Mouse (Mus musculus) brain, adult 2 months (tissue): ENCODE measurements around the gene Mrpl2.

Experiments used
- DNase-seq: peaks from one replicate; pipeline ENCODE4 v3.0.0; 2011; ENCODE audit warnings: low read depth, low spot score

Mrpl2 gene

DNA sequence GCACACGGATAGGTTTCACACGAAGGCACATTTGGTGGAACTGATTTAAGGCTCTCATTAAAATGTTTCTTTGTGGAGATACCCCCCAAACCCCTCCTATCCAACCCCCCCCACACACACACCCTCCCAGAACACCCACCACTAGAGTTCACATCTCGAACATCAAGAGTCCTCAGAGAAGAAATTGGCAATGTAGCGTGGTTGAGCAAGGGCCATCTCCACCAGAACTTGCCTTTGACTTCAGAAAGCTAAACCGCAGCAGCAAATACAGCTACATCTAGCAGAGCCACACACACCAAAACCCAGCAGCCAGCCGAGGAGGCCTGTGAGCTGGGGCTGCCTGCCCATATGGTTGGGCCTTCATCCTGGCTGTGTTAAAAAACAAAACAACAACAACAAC, 18.6 kb upstream of the Mrpl2 start:
- DNase-seq, result no peak

DNA sequence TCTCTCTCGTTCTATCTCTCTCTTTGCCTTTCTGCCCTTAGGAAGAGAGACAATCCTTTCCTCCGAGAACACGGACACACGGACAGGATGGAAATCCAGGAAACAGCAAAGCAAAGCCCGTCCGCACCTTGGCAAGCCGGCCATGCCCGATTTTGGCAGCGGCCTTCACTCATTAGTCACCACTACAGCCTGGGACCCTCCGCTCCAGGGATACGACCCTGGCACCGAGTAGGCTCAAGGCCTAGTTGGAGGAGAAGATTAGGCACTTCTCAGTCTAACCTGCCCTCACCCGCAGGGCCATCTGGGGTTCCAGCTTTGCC, 17.6 kb upstream of the Mrpl2 start:
- no peak for DNase-seq

DNA sequence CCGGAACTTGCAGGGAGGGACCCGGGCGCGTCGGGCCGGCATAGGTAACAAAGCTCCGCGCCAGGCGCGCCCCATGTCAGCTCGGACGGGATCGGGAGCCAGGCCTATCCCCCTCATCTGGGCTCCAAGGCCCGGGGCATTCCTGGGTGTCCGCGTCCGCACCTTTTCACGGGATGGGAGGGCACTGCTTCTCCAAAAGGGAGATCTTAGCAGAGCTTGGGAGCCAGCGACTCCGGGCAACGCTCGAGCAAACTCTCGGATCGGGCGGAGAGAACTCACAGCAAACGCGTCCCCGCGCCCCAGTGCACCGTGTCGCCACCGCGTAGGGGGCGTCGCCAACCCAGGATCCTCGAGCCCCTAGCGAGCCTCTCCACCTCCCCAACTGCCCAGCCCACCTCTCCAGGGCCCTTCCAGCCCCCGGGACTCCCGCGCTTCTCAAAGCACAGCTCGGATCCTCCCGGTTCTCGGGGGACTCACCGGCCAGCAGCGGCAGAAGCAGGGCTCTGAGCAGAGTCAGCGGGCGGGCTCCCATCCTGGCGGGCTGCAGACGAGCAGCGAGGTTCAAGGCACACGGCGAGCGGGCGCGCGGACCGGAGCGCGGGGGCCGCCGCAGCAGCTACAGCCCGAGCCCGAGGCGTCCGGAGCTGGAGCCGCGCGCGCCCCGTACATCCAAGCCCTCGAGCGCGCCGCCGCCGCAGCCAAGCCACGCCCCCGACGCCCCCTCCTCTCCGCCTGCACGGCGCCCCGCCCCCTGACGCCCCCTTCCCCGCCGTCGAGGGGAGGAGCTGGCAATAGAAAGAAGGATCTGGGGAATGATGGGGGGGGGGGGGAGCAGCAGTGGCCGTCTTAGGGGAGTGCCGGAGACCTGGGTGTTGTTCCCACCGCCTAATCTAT, 17.0 kb upstream of the Mrpl2 start, which contains the start of gene Ptk7:
TSS of gene Ptk7 (minus strand) at position 714 of the 894 bp plus-strand sequence.
- DNase-seq, result peak; percentile 68

DNA sequence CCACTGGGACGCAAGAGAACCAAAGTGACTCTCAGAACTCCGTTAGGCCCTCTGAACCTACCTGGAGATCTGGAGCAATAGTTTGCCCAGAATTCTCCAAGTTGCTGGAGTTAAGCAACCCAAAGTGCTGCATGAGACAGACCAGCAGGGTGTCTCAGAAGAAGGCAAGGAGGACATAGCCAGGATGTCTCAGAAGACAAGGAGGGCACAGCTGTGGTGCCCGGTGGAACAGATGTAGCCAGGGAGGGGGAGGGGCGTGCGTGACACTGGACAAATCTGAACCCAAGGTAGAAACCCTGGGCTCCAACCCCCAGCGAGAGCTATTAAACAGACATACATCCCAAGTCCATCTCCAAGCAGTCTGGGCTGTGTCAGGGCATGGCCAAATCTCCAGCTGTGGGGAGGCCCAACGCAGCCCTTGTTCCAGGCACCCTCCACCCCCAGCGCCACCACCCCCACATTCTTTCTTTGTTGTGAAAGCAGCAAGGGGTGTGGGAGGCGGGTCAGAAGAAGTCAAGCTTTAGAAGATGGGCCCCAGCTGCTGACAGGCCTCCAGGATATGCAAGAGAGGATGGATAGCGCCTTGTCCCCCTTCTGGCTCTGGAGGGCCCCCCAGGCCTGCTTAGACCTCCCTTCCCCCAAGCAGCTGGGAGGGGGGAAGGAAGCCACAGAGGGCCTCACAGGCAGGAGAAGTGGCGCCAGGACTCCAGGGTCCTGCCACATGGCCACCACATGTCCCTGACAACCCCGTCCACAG, 16.2 kb upstream of the Mrpl2 start:
- DNase-seq, result no peak

DNA sequence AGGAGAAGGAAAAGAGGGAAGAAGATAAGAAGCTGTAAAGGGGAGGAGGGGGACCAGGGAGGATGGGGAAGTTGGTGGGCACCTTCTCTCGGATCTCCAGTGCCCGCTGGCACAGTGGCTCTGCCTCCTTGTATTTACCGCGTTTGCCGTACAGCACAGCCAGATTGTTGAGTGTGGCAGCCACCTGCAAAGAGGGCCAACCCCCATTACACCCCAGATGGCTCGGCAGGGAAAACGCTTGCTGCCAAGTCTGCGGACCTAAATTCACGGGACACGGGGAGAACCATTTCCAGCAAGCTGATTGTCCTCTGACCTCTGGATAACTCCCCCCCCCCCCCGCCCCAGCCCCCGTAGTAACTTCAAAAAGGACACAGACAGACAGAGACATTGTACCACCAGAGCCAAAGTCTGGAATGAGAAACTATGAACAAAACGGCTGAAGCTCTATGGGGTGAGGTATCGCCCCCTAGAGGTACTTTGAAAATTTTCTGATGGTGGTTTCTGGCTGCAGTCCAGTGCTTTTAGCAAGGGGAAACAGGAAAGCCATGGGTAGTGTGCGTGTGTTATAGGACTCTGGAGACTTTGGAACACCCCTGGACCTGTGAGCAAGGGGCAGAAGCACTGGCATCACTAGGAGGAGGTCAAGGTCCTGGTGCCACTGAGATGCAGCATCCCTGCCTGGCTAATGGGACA, 9.1 kb upstream of the Mrpl2 start:
- DNase-seq, result peak; percentile 87

DNA sequence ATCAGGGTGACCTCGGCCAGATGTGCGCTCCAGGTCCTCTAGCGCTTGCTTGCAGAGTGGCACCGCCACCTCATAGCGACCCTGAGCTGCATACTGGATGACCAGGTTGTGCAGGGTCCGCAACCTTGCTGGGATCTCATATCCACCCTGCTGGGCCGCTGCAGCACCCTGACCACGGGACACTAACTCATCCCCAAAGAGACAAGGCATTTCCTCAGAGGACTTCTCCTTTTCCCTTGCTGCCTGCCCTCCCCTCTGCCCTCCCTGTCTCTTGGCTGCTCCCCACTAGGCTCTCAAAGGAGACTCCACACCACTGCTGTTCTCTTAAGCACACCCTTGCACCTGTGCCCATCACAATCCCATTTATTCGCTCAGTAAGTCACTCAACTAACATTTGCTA, 6.1 kb upstream of the Mrpl2 start:
- DNase-seq, result no peak

DNA sequence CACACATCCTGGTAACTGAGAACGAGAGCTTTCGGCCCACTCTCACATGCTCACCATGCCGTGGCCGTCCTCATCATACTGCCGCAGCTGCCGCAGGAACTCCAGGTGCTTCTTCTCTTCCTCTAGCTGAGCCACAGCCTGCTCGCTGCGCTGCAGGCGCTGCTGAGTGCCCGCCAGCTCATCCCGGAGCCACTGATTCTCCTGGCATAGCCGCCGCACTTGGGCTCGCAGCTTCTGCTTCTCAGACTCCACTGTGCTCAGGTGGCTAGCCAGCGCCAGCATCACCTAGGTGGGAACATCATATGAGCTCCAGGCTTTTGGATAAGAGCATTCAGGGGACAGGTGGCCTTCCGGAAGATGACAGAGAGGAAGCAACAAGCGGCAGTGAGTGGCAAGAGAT, 4.0 kb upstream of the Mrpl2 start:
- peak; percentile 28 for DNase-seq

DNA sequence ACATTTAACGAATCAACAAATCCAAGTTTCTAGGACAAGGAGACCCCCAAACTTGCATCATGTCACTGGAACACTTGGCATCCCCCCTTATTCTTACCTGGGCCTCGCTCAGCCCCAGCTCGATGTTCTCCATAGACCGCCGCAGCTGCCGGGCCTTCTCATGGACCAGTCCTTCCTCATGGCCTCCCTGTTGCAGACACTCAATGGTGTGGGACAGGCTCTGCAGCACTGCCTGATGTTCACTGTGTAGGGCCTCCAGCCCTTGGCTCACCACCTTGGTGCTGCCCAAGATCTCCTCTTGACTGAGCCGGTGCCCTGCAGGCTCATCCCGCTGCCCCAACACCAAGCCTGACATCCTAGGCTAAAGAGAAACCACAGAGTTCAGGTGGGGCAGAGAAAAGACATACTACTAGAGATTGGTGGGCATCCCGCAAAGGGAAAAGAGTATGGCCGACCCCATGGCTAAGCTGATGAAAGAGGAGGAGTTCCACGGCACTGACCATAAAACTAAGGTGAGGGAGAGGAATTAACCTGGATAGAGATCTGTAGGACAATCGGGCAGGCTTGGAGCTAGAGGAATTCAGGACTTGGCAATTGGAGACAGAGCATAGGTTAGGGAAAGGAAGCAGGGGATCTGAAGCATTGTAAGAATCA, 1.8 kb upstream of the Mrpl2 start:
- no peak for DNase-seq

DNA sequence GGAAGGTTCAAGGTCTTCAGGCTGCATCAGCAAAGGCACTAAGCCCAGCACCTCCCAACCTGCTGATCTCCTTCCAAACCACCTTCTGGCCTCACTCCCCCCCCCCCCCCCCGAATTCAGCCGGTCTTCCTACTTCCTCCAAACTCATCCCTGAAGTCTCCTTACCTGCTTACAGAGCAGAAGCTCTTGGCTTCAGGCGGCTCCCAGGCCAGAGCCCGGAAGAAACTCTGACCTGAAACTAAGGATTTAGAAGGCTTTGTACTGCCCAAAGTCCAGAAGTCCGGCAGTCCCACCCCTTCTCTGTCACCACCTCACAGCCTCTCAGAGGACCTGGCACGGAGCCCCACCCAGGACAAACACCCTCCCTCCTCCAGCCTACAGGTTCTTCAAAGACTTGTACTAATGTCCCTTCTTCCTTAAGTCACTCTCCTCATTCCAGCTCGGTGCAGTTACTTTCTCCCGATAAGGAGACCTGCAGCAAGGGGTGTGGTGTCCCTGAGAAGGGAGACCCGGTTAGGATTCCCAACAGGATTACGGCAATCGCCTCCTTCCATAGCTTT, 1.0 kb upstream of the Mrpl2 start:
- peak; percentile 37 for DNase-seq

DNA sequence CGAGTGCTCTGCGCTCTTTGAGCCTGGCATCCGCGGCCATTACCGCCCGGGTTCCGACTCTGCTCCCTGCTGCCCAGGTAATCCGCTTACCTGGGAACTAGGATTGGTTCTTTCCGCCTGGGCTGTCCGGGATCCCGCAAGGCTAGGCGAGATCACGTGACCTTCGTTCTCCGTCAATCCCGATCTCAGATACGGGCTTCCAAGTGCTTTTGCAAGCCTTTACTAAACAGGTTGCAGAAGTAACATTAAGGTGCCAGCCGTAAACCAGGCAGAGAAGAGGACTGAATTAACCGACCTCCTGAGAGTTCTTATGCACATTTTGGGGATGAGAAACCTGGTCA, 263 bp downstream of the Mrpl2 start:
- DNase-seq, result no peak

DNA sequence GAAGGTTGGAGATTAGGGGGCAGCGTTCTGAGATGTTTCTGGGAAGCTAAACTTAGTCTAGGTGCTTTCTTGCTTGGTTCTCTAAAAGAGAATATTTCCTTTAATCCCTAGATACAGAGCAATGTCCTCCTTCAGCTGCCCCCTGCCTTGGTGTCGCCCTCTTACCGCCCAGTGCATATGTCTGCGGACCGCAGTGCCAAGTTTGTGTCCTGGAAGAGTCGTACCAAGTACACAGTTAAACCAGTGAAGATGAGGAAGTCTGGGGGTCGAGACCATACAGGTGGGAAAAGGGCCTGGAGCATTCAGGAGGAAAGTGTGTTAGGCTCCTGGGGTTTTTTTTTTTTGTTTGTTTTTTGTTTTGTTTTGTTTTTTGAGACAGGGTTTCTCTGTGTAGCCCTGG, 1.2 kb downstream of the Mrpl2 start:
- no peak for DNase-seq

DNA sequence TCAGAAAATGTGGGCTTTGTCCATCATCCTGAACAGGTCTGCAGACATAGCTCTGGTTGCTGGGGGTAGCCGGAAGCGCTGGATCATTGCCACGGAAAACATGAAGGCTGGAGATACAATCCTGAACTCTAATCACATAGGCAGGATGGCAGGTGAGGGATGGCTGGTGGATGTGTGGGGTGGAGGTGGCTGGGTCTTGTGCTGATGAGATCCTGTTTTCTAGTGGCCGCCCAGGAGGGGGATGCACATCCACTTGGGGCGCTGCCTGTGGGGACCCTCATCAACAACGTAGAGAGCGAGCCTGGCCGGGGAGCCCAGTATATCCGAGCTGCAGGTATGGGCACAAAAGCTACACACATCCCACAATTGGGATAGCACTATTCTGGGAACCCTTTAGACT, 2.4 kb downstream of the Mrpl2 start:
- DNase-seq, result no peak

DNA sequence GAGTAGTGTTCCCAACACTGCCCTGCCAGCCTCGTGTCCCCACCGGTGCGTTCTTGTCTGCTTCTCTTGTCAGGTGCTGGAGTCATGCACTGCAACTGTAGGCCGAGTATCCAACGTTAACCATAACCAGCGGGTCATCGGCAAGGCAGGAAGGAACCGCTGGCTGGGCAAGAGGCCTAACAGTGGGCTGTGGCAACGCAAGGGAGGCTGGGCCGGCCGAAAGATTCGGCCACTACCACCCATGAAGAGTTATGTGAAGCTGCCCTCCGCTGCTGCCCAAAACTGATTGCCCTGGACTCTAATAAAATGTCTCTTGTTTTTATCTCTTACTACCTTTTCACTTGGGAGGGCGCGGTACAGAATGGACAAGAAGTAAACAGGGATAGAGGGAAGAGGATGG, 3.8 kb downstream of the Mrpl2 start:
- no peak for DNase-seq

DNA sequence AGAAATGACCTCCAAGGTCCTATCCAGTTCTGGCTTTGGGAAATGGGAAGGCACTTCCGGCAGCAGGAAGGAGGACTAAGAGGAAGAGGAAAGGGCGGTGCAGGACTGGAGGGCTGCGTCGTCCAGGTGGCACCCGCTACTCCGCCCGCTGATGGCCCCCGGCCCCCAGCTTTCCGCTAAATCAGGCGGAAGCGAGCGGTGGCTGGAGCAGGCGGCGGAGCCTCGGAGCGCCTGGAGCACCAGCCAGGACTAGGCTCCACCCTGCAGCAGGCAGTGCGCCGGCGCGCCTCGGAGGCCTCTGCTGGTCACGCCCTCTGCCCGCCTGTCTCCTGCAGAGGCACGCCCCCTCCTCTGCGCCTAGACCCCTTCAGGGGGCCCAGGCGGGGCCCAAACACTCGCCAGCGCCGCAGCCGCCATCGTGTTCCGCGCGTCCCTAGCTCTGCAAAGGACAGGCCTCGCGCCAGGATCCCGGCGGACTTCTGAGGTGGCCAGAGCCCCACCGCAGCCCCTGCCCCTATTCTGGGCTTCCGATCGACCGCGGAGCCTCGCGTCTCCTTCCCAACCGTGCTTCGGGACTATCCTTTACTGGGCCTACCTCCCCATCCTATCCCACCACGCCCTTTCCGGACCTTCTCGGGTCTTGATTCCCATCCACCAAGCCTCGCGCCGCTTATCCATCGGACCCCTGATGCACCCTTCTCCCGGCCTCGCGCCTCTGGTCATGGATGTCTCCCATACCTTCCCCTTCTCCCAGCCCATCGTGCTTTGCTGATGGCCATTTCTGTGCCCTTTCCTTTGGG, 4.4 kb downstream of the Mrpl2 start, which contains the start of gene Cul7:
TSS of gene Cul7 (plus strand) at position 106 of the 800 bp plus-strand sequence.
- DNase-seq, result peak; percentile 96

DNA sequence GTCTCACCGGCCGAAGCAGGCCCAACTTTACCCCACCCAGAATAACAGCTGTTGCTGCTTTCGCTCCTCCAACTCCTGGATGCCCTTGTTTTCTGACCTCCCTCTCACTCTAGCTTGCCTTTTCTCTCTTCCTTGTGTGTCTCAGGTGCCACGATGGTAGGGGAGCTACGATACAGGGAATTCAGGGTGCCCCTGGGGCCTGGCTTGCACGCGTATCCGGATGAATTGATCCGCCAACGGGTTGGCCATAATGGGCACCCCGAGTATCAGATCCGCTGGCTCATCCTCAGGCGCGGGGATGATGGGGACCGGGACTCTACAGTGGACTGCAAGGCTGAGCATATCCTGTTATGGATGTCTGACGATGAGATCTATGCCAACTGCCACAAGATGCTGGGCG, 5.3 kb downstream of the Mrpl2 start:
- DNase-seq, result no peak

DNA sequence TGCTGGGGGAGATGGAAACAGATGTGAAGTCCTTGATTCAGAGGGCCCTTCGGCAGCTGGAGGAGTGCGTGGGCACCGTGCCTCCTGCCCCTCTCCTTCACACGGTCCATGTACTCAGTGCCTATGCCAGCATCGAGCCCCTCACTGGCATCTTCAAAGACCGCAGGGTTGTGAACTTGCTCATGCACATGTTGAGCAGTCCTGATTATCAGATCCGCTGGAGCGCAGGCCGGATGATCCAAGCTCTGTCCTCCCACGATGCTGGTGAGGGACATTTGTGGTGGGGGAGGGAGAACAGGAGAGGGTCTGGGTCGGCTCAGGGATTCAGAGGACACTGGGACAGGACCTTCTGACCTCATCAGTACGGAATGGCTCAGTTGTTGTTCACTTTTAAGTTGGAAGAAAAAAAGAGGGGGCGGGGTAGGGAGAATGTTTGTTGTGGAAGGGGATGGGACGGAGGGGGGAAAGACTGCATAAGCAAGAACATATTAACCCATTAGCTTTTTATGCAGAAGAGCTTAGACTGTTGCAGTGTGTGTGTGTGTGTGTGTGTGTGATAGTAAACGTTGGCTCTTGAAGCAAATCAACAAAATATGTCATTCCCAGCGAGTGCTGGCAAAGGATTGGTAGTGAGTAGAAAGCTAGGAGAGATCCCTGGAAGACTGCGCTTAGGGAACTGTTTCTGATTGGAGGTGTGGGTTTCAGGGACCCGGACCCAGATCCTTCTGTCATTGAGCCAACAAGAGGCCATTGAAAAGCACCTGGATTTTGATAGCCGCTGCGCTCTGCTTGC, 5.9 kb downstream of the Mrpl2 start:
- DNase-seq, result no peak

DNA sequence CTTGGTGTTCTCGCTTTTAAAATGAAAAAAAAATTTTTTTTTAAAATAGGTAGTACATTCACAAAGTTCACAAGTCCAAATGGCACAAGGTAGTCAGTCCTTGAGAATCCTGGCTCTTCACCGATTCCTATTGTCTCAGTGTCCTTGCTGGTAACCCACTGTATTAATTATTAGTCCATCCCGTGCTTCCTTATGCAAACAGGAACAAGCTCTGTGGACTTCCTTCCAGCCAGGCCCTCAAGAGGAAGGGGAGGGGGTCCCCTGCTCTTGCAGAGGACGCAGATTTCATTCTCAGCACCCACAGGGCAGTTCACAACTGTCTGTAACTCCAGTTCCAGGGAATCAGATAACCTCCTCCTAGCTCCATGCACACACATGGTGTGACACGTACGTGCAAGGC, 10.0 kb downstream of the Mrpl2 start:
- DNase-seq, result no peak

DNA sequence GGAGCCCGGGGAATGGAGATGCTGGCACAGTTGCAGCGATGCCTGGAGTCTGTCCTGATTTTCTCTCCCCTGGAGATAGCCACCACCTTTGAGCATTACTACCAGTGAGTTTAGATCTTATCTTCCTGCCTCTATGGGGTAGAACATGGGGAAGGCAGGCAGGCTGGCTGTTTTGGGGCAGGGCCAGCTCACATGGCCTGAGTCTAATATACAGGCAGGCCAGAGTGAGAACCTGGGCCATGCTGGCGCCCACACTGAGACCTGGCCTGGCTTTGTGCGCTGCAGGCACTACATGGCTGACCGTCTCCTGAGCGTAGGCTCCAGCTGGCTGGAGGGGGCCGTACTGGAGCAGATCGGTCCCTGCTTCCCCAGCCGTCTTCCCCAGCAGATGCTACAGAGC, 15.3 kb downstream of the Mrpl2 start:
- DNase-seq, result peak; percentile 74

DNA sequence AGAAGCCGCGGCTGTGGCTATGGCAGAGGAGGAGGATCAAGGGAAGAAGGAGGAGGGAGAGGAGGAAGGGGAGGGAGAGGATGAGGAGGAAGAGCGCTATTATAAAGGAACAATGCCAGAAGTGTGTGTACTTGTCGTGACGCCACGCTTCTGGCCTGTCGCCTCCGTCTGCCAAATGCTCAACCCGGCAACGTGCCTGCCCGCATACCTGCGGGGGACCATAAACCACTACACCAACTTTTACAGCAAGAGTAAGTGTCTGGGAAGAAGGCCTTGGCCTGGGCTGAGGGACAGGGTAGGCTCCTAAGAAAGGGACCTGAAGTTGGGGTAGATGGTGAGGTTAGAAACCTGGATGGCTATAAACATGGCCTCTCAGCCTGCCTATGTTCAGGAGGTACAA, 16.0 kb downstream of the Mrpl2 start:
- DNase-seq, result peak; percentile 40

DNA sequence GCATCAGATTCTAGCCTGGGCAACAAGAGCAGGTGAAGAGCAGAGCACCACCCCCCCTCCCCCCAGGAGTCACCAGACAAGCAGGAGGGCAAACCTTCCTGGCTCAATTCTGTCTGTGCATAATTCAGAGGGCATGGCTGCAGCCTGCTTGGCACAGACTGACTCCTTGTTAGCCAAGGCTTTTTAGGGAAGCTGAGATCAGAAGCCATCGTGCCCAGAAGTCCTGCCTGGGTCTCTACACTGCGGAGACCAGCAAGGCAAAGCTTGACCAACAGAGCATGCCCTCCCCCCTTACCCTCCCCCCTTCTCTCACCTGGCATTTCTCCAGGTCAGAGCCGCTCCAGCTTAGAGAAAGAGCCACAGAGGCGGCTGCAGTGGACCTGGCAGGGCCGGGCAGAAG, 16.7 kb downstream of the Mrpl2 start:
- DNase-seq, result peak; percentile 94
